Mouse (Mus musculus) ES-Bruce4 (cell line): ENCODE data around the gene Mapt.

Experiments used
- CTCF ChIP-seq: IDR thresholded peaks from one replicate; pipeline ENCODE4 v1.8.1; 2011; ENCODE audit warnings: low read depth, low read length
- EP300 ChIP-seq: IDR thresholded peaks from 2 replicates; pipeline ENCODE4 v1.6.1; 2011; ENCODE audit warnings: low read depth, low read length; ENCODE audit not compliant: insufficient read depth
- POLR2A ChIP-seq: IDR thresholded peaks from one replicate; pipeline ENCODE4 v1.8.1; 2011; ENCODE audit warnings: low read length; ENCODE audit not compliant: insufficient read depth

DNA sequence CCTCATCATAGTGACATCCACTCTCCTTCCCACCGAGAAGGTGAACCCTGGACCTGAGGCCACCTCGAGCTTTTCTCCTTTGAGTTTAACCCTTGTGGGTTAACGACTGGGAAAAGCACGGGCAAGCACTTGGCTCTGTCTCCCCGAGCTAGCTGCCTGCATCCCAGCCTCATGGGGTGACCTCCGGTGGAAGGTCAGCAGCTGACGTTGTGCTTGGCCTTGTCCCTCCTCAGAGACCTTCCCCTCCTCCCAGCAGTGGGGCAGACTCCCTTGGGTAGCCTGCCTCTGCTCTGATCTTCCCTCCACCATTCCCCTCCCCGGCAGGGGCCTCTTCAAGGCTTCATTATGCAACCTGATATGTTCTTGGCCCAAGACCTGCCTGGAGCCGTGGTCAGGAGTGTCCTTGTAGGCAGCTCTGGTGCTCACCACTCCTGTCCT lies 38.2 kb downstream of the Mapt start:
- TF ChIP-seq CTCF (no peak), EP300 (no peak), POLR2A (no peak)
